Mouse (Mus musculus): ENCODE results near the gene Adamtsl1. TPM values are rescaled to one million over a fixed set of nuclear protein-coding genes. Genes with fewer than 3 reads are reported as not detected.

Gene Adamtsl1
- polyA plus RNA-seq, 1 experiment from 2014 or later: 33.3 TPM

DNA sequence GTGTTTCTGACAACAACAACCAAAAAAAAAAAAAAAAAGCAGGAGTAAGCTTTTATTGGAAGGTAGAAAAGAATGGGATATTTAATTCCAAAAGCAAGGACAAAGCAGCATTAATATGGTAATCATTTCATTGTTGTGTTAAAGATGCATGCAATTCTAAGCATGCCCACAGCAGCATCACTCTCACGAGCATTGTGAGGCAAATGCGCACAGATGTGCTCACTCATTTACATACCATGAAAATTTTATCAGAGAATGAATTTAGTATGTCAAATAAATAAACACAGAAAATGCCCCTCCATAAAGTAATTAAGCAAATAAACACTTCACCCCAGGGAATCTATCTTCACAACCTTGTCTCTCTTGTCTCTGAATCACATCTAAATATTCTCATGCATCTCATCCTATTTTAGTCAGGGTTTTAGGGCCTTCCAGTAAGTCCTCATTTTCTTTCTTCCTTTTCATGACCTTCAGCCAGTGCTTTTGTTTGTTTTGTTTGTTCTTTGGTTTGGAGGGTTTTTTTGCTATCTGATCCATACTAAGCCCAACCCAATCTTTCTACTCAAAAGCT is 728.0 kb downstream of the Adamtsl1 start:
- H3K9ac ChIP-seq (replicated peaks; ENCODE audit: low read depth, low read length): no peak overlapping the region
- H3K4me1 ChIP-seq (ENCODE audit: control insufficient read depth, insufficient read depth, low read length): no peaks in the 10 kb centered on the region
- no peak overlapping the region for H3K4me2 ChIP-seq (replicated peaks; ENCODE audit: low read depth, low read length)
- no peaks in the 10 kb centered on the region for H3K36me3 ChIP-seq (ENCODE audit: control insufficient read depth, insufficient read depth, low read length)
- 82% methylated on average over 2 of the region's 2 CpGs for WGBS
- H3K27me3 ChIP-seq (ENCODE audit: control insufficient read depth, insufficient read depth, low read length): no peaks in the 10 kb centered on the region
- no peak overlapping the region for H3K27ac ChIP-seq (ENCODE audit: low read length)
- ATAC-seq (ENCODE audit: insufficient number of reproducible peaks, insufficient read depth, low FRiP score, low read depth): no peak
- no peak overlapping the region for H3K4me3 ChIP-seq (ENCODE audit: low read depth, low read length)
- no peaks in the 10 kb centered on the region for H3K9me3 ChIP-seq (ENCODE audit: control insufficient read depth, low read depth, low read length)

DNA sequence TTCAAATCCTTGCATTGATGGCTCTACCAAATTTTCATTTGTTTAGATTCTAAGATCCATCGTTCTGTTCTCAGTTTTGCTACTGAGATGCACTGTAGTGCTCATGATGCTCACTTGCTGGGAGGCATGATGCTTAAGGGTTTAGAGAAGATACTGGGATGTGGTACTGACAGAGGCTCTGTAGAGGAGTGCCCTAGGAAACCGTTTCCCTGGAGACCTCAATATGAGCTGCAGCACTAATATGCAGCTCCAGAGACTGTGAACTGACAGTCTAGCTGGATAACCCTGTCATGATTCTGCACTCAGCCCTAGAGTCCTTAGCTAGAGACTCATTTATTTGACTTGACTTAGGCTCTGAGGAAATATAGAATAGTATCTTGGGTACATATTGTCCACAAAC is 756.1 kb downstream of the Adamtsl1 start:
- 64% methylated on average over 2 of the region's 2 CpGs for WGBS

DNA sequence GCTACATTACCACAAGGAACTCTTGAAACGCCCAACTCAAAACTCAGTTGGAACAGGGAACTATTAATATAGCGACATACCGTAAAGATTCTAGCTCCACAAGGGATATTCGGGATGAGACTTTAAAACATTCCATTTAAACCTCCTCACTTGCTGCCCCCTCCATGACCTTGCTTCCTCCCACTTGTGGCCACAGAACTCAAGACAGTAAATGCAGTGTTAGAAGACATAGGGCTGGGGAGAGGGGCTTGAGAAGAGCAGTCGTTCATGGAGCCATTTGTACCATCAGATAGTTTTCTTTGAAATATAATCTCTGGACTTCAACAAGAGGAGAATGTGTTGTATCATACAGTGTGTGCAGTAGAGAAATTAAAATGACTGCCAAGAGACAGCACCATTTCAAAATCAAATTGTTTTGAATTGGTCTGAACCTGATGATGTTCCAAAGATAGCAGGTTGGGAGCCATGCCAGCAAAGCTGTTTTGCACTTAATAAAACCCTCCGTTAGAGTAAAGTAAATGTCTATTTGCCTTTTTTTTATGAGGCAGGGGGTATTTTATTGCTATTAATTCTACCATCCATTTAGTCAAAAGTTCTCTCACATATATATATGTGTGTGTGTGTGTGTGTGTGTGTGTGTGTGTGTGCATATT is 759.9 kb downstream of the Adamtsl1 start:
- Histone ChIP-seq H3K36me3 (ENCODE audit: control insufficient read depth, insufficient read depth, low read length) (no peaks in the 10 kb centered on the region), H3K4me1 (ENCODE audit: control insufficient read depth, insufficient read depth, low read length) (peaks cover 20% of the 10 kb centered on the region; the same call in 1 of the 2 replicates), H3K4me3 (ENCODE audit: low read depth, low read length) (no peak overlapping the region), H3K9ac (replicated peaks; ENCODE audit: low read depth, low read length) (no peak overlapping the region), H3K27me3 (ENCODE audit: control insufficient read depth, insufficient read depth, low read length) (no peaks in the 10 kb centered on the region), H3K27ac (ENCODE audit: low read length) (no peak overlapping the region), H3K4me2 (replicated peaks; ENCODE audit: low read depth, low read length) (no peak overlapping the region), H3K9me3 (ENCODE audit: control insufficient read depth, low read depth, low read length) (no peaks in the 10 kb centered on the region)
- ATAC-seq (ENCODE audit: insufficient number of reproducible peaks, insufficient read depth, low FRiP score, low read depth): peak; percentile 28; the same call in 1 of the 2 replicates
- WGBS: 47% methylated on average over 6 of the region's 6 CpGs

More for the DNA sequence above, 756.1 kb downstream of the Adamtsl1 start:
- H3K9me3 ChIP-seq (ENCODE audit: control insufficient read depth, low read depth, low read length): no peaks in the 10 kb centered on the region
- no peak overlapping the region for H3K27ac ChIP-seq (ENCODE audit: low read length)
- H3K4me3 ChIP-seq (ENCODE audit: low read depth, low read length): no peak overlapping the region
- no peak overlapping the region for H3K4me2 ChIP-seq (replicated peaks; ENCODE audit: low read depth, low read length)
- H3K4me1 ChIP-seq (ENCODE audit: control insufficient read depth, insufficient read depth, low read length): no peaks in the 10 kb centered on the region
- H3K36me3 ChIP-seq (ENCODE audit: control insufficient read depth, insufficient read depth, low read length): no peaks in the 10 kb centered on the region
- ATAC-seq (ENCODE audit: insufficient number of reproducible peaks, insufficient read depth, low FRiP score, low read depth): no peak
- no peak overlapping the region for H3K9ac ChIP-seq (replicated peaks; ENCODE audit: low read depth, low read length)
- H3K27me3 ChIP-seq (ENCODE audit: control insufficient read depth, insufficient read depth, low read length): no peaks in the 10 kb centered on the region

DNA sequence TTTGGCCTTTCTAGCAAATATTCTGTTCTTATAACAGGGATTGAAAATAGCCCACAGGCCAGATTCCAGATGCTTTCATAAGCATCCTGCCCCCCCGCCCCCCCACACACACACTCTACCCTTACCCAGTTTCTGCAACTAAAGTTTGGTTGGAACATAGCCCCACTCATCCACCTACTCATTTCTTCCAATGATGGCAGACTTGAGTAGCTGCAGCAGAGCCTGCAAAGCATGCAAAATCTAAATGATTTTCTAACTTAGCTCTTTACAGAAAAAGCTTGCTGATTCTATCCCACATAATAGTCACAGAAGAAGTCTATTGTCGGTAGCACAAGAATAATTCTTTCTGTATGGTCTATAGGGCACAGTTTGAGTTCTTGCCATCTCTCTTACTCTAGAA is 760.7 kb downstream of the Adamtsl1 start:
- H3K4me2 ChIP-seq (replicated peaks; ENCODE audit: low read depth, low read length): no peak overlapping the region
- no peaks in the 10 kb centered on the region for H3K36me3 ChIP-seq (ENCODE audit: control insufficient read depth, insufficient read depth, low read length)
- no peaks in the 10 kb centered on the region for H3K9me3 ChIP-seq (ENCODE audit: control insufficient read depth, low read depth, low read length)
- ATAC-seq (ENCODE audit: insufficient number of reproducible peaks, insufficient read depth, low FRiP score, low read depth): no peak
- no peak overlapping the region for H3K4me3 ChIP-seq (ENCODE audit: low read depth, low read length)
- H3K9ac ChIP-seq (replicated peaks; ENCODE audit: low read depth, low read length): no peak overlapping the region
- H3K27me3 ChIP-seq (ENCODE audit: control insufficient read depth, insufficient read depth, low read length): no peaks in the 10 kb centered on the region
- H3K4me1 ChIP-seq (ENCODE audit: control insufficient read depth, insufficient read depth, low read length): peaks cover 20% of the 10 kb centered on the region; the same call in 1 of the 2 replicates
- no peak overlapping the region for H3K27ac ChIP-seq (ENCODE audit: low read length)
- 73% methylated on average over 2 of the region's 2 CpGs for WGBS

DNA sequence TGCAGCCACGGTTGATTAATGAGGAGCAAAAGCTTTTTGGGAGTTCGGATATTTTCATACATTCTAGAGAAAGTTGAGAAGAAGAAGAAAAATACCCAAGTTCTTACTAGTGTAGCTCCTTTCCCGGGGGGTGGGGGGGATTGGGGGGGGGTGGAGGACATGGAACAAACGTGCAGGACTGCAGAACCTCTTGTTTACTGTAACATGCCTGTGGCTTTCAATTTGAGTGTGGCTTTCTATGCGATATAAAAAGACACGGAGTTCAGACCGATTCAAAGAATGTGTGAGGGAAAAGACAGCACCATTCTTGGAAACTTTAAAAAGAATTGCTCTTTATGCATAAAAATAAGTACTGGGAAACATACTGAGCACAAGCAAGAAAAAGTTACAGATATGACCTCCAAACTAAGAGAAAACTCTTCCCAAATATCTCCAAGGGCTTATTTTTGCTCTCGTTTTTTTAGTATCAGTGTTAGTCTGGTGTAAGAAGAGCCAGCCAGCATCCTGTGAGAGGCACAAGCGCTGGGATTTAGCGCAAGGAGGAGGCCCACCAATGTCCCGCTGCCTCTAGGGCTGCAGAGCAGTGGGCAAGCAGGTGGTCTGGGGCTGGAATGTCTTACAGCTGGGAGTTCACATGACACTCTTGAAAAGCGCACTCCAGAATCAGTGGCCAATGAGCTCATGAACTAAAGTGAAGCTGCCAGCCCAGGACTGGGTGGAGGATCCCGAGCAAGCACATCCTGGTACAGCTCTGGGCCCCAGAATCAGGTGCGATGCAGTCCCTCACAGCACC is 762.2 kb downstream of the Adamtsl1 start:
- WGBS: 52% methylated on average over 14 of the region's 14 CpGs
- no peak for ATAC-seq (ENCODE audit: insufficient number of reproducible peaks, insufficient read depth, low FRiP score, low read depth)
- peaks cover 20% of the 10 kb centered on the region; the same call in 1 of the 2 replicates for H3K4me1 ChIP-seq (ENCODE audit: control insufficient read depth, insufficient read depth, low read length)
- no peak overlapping the region for H3K4me3 ChIP-seq (ENCODE audit: low read depth, low read length)
- no peaks in the 10 kb centered on the region for H3K36me3 ChIP-seq (ENCODE audit: control insufficient read depth, insufficient read depth, low read length)
- H3K9me3 ChIP-seq (ENCODE audit: control insufficient read depth, low read depth, low read length): no peaks in the 10 kb centered on the region
- H3K4me2 ChIP-seq (replicated peaks; ENCODE audit: low read depth, low read length): no peak overlapping the region
- no peaks in the 10 kb centered on the region for H3K27me3 ChIP-seq (ENCODE audit: control insufficient read depth, insufficient read depth, low read length)
- H3K9ac ChIP-seq (replicated peaks; ENCODE audit: low read depth, low read length): no peak overlapping the region
- H3K27ac ChIP-seq (ENCODE audit: low read length): no peak overlapping the region; the same call in 1 of the 2 replicates

DNA sequence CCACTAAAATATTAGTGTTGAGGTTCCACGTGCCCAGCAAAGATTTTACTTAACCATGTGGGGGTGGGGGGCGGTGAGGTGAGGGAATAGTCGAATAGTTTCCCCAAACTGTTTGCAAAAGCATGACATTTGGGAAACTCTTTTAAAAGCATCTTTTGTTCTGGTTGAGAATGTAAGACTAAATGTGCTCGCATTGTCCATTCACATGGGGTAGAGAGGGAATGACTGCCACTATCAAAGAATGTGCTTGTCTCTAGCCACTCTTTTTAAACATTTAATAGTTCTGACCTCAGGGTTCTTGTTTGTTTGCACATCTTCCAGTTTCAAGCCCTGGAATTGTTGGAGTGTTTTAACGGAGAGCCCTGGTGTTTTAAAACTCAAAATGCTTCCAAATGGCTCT is 764.6 kb downstream of the Adamtsl1 start:
- Histone ChIP-seq H3K9ac (replicated peaks; ENCODE audit: low read depth, low read length) (no peak overlapping the region), H3K4me1 (ENCODE audit: control insufficient read depth, insufficient read depth, low read length) (peaks cover 20% of the 10 kb centered on the region; the same call in 1 of the 2 replicates), H3K4me2 (replicated peaks; ENCODE audit: low read depth, low read length) (no peak overlapping the region), H3K27ac (ENCODE audit: low read length) (peak overlapping the region; percentile 17; the same call in 1 of the 2 replicates), H3K4me3 (ENCODE audit: low read depth, low read length) (no peak overlapping the region), H3K36me3 (ENCODE audit: control insufficient read depth, insufficient read depth, low read length) (no peaks in the 10 kb centered on the region), H3K27me3 (ENCODE audit: control insufficient read depth, insufficient read depth, low read length) (no peaks in the 10 kb centered on the region), H3K9me3 (ENCODE audit: control insufficient read depth, low read depth, low read length) (no peaks in the 10 kb centered on the region)
- 32% methylated on average over 5 of the region's 5 CpGs for WGBS
- no peak for ATAC-seq (ENCODE audit: insufficient number of reproducible peaks, insufficient read depth, low FRiP score, low read depth)

DNA sequence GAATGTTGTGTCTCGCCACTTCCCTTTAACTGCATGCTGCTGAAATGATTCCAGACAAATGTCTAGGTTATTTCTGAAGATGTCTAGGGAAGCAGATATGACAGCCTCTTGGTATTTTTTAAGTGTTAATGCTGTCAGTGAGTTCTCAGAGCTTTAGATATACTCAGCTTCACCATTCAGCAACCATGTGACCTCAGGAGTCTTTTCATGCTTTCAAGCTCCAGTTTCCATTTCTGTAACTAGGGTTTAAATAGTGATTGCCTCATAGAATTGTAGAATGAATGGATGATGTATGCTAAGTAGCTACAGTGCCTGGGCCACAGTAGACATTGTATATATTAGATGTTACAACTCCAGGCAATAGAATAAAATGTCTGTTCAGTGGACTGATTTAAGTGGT is 772.6 kb downstream of the Adamtsl1 start:
- WGBS: 78% methylated on average over 1 of the region's 1 CpGs
- Histone ChIP-seq H3K4me1 (ENCODE audit: control insufficient read depth, insufficient read depth, low read length) (no peaks in the 10 kb centered on the region), H3K4me3 (ENCODE audit: low read depth, low read length) (no peak overlapping the region), H3K9me3 (ENCODE audit: control insufficient read depth, low read depth, low read length) (no peaks in the 10 kb centered on the region), H3K27ac (ENCODE audit: low read length) (no peak overlapping the region), H3K27me3 (ENCODE audit: control insufficient read depth, insufficient read depth, low read length) (no peaks in the 10 kb centered on the region), H3K36me3 (ENCODE audit: control insufficient read depth, insufficient read depth, low read length) (no peaks in the 10 kb centered on the region), H3K9ac (replicated peaks; ENCODE audit: low read depth, low read length) (no peak overlapping the region), H3K4me2 (replicated peaks; ENCODE audit: low read depth, low read length) (no peak overlapping the region)
- ATAC-seq (ENCODE audit: insufficient number of reproducible peaks, insufficient read depth, low FRiP score, low read depth): no peak

DNA sequence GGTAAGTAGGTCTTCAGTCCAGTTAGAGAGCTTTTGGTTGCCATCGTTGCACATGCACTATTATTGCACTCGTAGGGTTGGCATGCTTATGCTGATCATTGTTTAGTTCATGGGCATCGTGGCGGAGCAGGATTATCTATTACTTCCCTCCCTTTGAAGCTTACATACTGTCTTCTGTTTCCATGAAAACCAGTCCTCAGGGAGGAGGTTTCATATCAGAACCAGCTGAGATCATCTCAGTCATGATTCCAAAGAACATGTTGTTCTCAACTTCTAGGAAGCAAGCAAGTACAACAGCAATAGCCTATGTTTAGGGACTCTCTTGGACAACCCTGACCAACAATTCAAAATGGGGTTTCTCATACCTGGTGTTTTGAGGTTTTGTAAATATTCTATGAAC is 774.3 kb downstream of the Adamtsl1 start:
- Histone ChIP-seq H3K4me1 (ENCODE audit: control insufficient read depth, insufficient read depth, low read length) (no peaks in the 10 kb centered on the region), H3K27ac (ENCODE audit: low read length) (no peak overlapping the region), H3K9me3 (ENCODE audit: control insufficient read depth, low read depth, low read length) (no peaks in the 10 kb centered on the region), H3K27me3 (ENCODE audit: control insufficient read depth, insufficient read depth, low read length) (no peaks in the 10 kb centered on the region), H3K4me2 (replicated peaks; ENCODE audit: low read depth, low read length) (no peak overlapping the region), H3K9ac (replicated peaks; ENCODE audit: low read depth, low read length) (no peak overlapping the region), H3K4me3 (ENCODE audit: low read depth, low read length) (no peak overlapping the region), H3K36me3 (ENCODE audit: control insufficient read depth, insufficient read depth, low read length) (no peaks in the 10 kb centered on the region)
- WGBS: 89% methylated on average over 4 of the region's 4 CpGs
- no peak for ATAC-seq (ENCODE audit: insufficient number of reproducible peaks, insufficient read depth, low FRiP score, low read depth)
